Mouse (Mus musculus) heart, postnatal 0 days (tissue): ENCODE measurements around the gene Spock1.

Experiments used
- CTCF ChIP-seq: IDR thresholded peaks from 2 replicates; pipeline ENCODE4 v1.5.1; 2016; ENCODE audit warnings: antibody characterized with exemption, control low read depth, low read depth
- EP300 ChIP-seq: IDR thresholded peaks from 2 replicates; pipeline ENCODE4 v1.6.1; 2016; ENCODE audit warnings: antibody characterized with exemption, low read depth

- TF ChIP-seq CTCF = no peak
- TF ChIP-seq EP300 = no peak
Measured at GRCm38 (mm10) chr13:57702966-57703365, 205.2 kb downstream of the Spock1 start.
